Mouse (Mus musculus): ENCODE measurements around the gene Tbata.

DNA sequence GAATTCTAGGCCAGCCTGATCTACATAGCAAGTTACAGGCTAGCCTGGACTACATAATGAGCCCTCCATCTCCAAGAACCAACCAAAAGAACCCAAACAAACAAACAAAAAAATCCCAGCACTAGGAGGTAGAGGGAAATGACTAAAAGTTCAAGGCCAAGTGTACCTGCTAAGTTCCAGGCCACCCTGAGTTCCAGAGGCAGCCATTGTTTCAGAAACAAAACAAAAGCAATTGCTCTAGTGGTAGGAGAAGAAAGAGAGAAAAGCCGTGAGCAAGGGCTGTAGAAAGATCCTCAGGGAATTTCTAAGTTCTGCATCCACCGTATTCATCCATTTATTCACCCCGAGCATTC is 26.0 kb upstream of the Tbata start:
- TF ChIP-seq CTCF (IDR thresholded peaks at IDR 0.05; ENCODE audit: low read depth) = no peak
- TF ChIP-seq EP300 (IDR thresholded peaks at IDR 0.05; ENCODE audit: low read depth) = no peak

All from liver, embryonic 14.5 days (tissue).